Mouse (Mus musculus) ES-E14 (cell line): ENCODE data around the gene 5730522E02Rik. TPM values are rescaled to one million over a fixed set of nuclear protein-coding genes. Genes with fewer than 3 reads are reported as not detected.

Experiments used
- DNase-seq: peaks from one replicate; pipeline ENCODE4 v3.0.0-alpha.2; 2013; ENCODE audit warnings: low read depth, low spot score
- H3K27ac ChIP-seq: 2 replicates; pipeline ENCODE4 v1.5.1; 2012; ENCODE audit warnings: low read depth, mild to moderate bottlenecking, low read length, moderate library complexity, mixed read lengths; ENCODE audit not compliant: poor library complexity, insufficient read depth, severe bottlenecking
- H3K36me3 ChIP-seq: 2 replicates; pipeline ENCODE4 v1.6.1; 2012; ENCODE audit warnings: mild to moderate bottlenecking, low read length, moderate library complexity, mixed read lengths; ENCODE audit not compliant: control insufficient read depth, poor library complexity, insufficient read depth, severe bottlenecking
- H3K4me1 ChIP-seq, 2 experiments: fragments of 150-350 bp in 1 of 2; sonication (generic) in 1 of 2; 2 replicates each; pipeline ENCODE4 v1.6.1; 2012; ENCODE audit warnings: low read length in 2 of 2, mild to moderate bottlenecking in 1 of 2, mixed read lengths in 1 of 2; ENCODE audit not compliant: control insufficient read depth in 2 of 2, insufficient read depth in 2 of 2, poor library complexity in 1 of 2
- H3K4me3 ChIP-seq, 2 experiments: fragments of 150-350 bp in 1 of 2; sonication (generic) in 1 of 2; 2 replicates each; pipeline ENCODE4 v1.5.1; 2012; ENCODE audit warnings: low read length in 2 of 2, low read depth in 1 of 2, mild to moderate bottlenecking in 1 of 2, mixed read lengths in 1 of 2; ENCODE audit not compliant: insufficient read depth in 1 of 2, poor library complexity in 1 of 2, severe bottlenecking in 1 of 2
- H3K9ac ChIP-seq: 2 replicates; pipeline ENCODE4 v1.6.1; 2012; ENCODE audit warnings: low read depth, mild to moderate bottlenecking, low read length, mixed read lengths; ENCODE audit not compliant: poor library complexity, insufficient read depth, severe bottlenecking
- H3K9me3 ChIP-seq: fragments of 150-350 bp; sonication (generic); 2 replicates; pipeline ENCODE4 v1.6.1; 2012; ENCODE audit warnings: low read depth, mild to moderate bottlenecking, low read length; ENCODE audit not compliant: control insufficient read depth, insufficient read depth
- CHD2 ChIP-seq: IDR thresholded peaks from 2 replicates; pipeline ENCODE4 v1.6.1; 2014; ENCODE audit warnings: mild to moderate bottlenecking, low read depth, low read length, inconsistent platforms
- HCFC1 ChIP-seq: IDR thresholded peaks from 2 replicates; pipeline ENCODE4 v1.6.1; 2012; ENCODE audit warnings: low read length, inconsistent platforms, borderline replicate concordance; ENCODE audit not compliant: insufficient read depth
- MAFK ChIP-seq: IDR thresholded peaks from 2 replicates; pipeline ENCODE4 v1.6.1; 2014; ENCODE audit warnings: mild to moderate bottlenecking, low read depth, low read length, inconsistent platforms; ENCODE audit not compliant: insufficient read depth
- ZC3H11A ChIP-seq: IDR thresholded peaks from 2 replicates; pipeline ENCODE4 v1.6.1; 2012; ENCODE audit warnings: low read depth, mild to moderate bottlenecking, inconsistent platforms, low read length, borderline replicate concordance
- ZNF384 ChIP-seq: IDR thresholded peaks from 2 replicates; pipeline ENCODE4 v1.6.1; 2012; ENCODE audit warnings: low read depth, low read length, inconsistent platforms
- in situ Hi-C, 2 experiments: fragments of 600-800 bp; cut with MboI; formaldehyde crosslinking; loops; one replicate each; pipeline ENCODE4 v1.15.1; 2025; ENCODE audit warnings: low sequenced_read_pairs in 2 of 2, inconsistent platforms in 1 of 2; ENCODE audit not compliant: unreplicated experiment in 2 of 2
- total RNA-seq: library from RNA; depleted of rRNA; stranded (reverse); fragments of 300-350 nt; gene quantifications from 2 replicates; pipeline ENCODE4 v1.2.3, GENCODE M21; 2012

The 5730522E02Rik gene
- total RNA-seq, 1 experiment, result 0.62 TPM

- no peak for DNase-seq
- H3K4me3 ChIP-seq, result no peak overlapping the region
- H3K4me1 ChIP-seq, result no peaks in the 10 kb centered on the region
- H3K9ac ChIP-seq, result no peak overlapping the region
- in situ Hi-C loops, result no loop called here
- H3K36me3 ChIP-seq, result no peaks in the 10 kb centered on the region
- no peaks in the 10 kb centered on the region for H3K9me3 ChIP-seq
- TF ChIP-seq MAFK (no peak), HCFC1 (no peak), ZC3H11A (no peak), CHD2 (no peak), ZNF384 (no peak)
- H3K27ac ChIP-seq, result no peak overlapping the region
Measured at GRCm38 (mm10) chr11:26203466-26203865, 7.1 kb downstream of the 5730522E02Rik start.

- no peaks in the 10 kb centered on the region for H3K36me3 ChIP-seq
- no peak overlapping the region for H3K27ac ChIP-seq
- TF ChIP-seq HCFC1 (no peak), ZNF384 (no peak), ZC3H11A (no peak), MAFK (no peak), CHD2 (no peak)
- H3K4me3 ChIP-seq, result no peak overlapping the region
- no peak for DNase-seq
- no peaks in the 10 kb centered on the region for H3K4me1 ChIP-seq
- H3K9me3 ChIP-seq, result no peaks in the 10 kb centered on the region
- no peak overlapping the region for H3K9ac ChIP-seq
- in situ Hi-C loops, result no loop called here
Measured at GRCm38 (mm10) chr11:26202842-26203241, 7.7 kb downstream of the 5730522E02Rik start.

GRCm38 (mm10) chr11:26201778-26202097 lies 8.8 kb downstream of the 5730522E02Rik start:
- H3K27ac ChIP-seq, result no peak overlapping the region
- TF ChIP-seq MAFK (no peak), ZC3H11A (no peak), CHD2 (no peak), HCFC1 (no peak), ZNF384 (no peak)
- no peaks in the 10 kb centered on the region for H3K36me3 ChIP-seq
- in situ Hi-C loops, result no loop called here
- no peak overlapping the region for H3K9ac ChIP-seq
- H3K4me3 ChIP-seq, result no peak overlapping the region
- no peak for DNase-seq
- no peaks in the 10 kb centered on the region for H3K9me3 ChIP-seq
- 0 out of 4 replicates have a peak, but pooled peaks cover 0 to 2% of the 10 kb centered on the region in 2 experiments for H3K4me1 ChIP-seq

GRCm38 (mm10) chr11:26200970-26201777 lies 9.4 kb downstream of the 5730522E02Rik start:
- peak; percentile 54 for DNase-seq
- H3K9ac ChIP-seq, result no peak overlapping the region
- TF ChIP-seq CHD2 (no peak), ZNF384 (no peak), ZC3H11A (0 out of 2 replicates have a peak, but pooled peaks have one; percentile 34), MAFK (no peak), HCFC1 (no peak)
- no peaks in the 10 kb centered on the region for H3K36me3 ChIP-seq
- in situ Hi-C loops, result no loop called here
- H3K4me3 ChIP-seq, result no peak overlapping the region
- H3K9me3 ChIP-seq, result no peaks in the 10 kb centered on the region
- H3K4me1 ChIP-seq, result 0 out of 4 replicates have a peak, but pooled peaks cover 0 to 2% of the 10 kb centered on the region in 2 experiments
- no peak overlapping the region for H3K27ac ChIP-seq
